Mouse (Mus musculus) myocyte (in vitro differentiated cells): ENCODE results near the gene Olfr1410.

Source experiments
- CEBPB ChIP-seq: IDR thresholded peaks from 2 replicates; pipeline ENCODE4 v1.6.1; 2011; ENCODE audit warnings: mild to moderate bottlenecking, moderate library complexity; ENCODE audit not compliant: poor library complexity, insufficient read depth, severe bottlenecking
- E2F4 ChIP-seq: IDR thresholded peaks from one replicate; pipeline ENCODE4 v1.6.1; 2011; ENCODE audit warnings: mild to moderate bottlenecking, control low read depth, moderate library complexity; ENCODE audit not compliant: insufficient read depth
- MAX ChIP-seq: IDR thresholded peaks from one replicate; pipeline ENCODE4 v1.6.1; 2011; ENCODE audit warnings: low read depth, mild to moderate bottlenecking, control low read depth
- MYOD1 ChIP-seq, 3 experiments: IDR thresholded peaks; one replicate each; pipeline ENCODE4 v1.6.1; 2011; ENCODE audit warnings: control low read depth in 2 of 3, low read depth in 2 of 3, mild to moderate bottlenecking in 2 of 3, moderate library complexity in 1 of 3; ENCODE audit not compliant: insufficient read length in 2 of 3, control insufficient read depth in 1 of 3
- MYOG ChIP-seq, 3 experiments: IDR thresholded peaks; one replicate each; pipeline ENCODE4 v1.6.1; 2011; ENCODE audit warnings: control low read depth in 2 of 3, low read depth in 2 of 3, mild to moderate bottlenecking in 2 of 3; ENCODE audit not compliant: insufficient read length in 2 of 3, control insufficient read depth in 1 of 3, insufficient read depth in 1 of 3
- POLR2A ChIP-seq: IDR thresholded peaks from one replicate; pipeline ENCODE4 v1.6.1; 2011; ENCODE audit warnings: low read depth, mild to moderate bottlenecking, control low read depth, moderate library complexity; ENCODE audit not compliant: insufficient read length
- POLR2AphosphoS2 ChIP-seq: IDR thresholded peaks from one replicate; pipeline ENCODE4 v1.6.1; 2011; ENCODE audit warnings: low read depth, control low read depth; ENCODE audit not compliant: insufficient read length
- SRF ChIP-seq: IDR thresholded peaks from one replicate; pipeline ENCODE4 v1.6.1; 2011; ENCODE audit warnings: low read depth; ENCODE audit not compliant: control insufficient read depth, insufficient read length
- TCF12 ChIP-seq: IDR thresholded peaks from one replicate; pipeline ENCODE4 v1.6.1; 2011; ENCODE audit warnings: mild to moderate bottlenecking, control low read depth; ENCODE audit not compliant: poor library complexity, insufficient read depth, severe bottlenecking
- TCF3 ChIP-seq: IDR thresholded peaks from one replicate; pipeline ENCODE4 v1.6.1; 2011; ENCODE audit warnings: low read depth, control low read depth; ENCODE audit not compliant: insufficient read length

DNA sequence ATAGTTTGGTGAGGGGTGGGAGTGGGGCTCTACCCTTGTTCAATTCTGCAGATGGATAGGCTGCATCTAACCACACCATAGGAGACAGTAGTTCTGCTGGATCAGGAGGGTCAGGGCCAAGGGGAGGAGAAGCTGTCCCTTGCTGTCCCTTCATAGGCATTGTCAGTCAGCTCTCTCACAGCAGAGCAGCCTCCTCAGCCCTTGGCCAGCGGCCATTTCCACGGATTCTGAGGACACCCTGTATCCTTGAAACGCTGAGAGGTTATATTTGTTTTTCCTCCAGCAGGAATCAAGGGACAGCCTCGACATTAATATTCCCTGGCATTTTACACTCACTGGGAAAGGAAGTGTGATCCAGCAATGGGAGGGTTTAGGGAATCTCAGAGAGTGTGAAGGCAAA lies 12.8 kb downstream of the Olfr1410 start:
- TF ChIP-seq POLR2A (no peak), CEBPB (no peak), MYOD1 (IDR thresholded peaks at IDR 0.05; ENCODE audit: control insufficient read depth in 1 of 3, insufficient read length in 2 of 3, low read depth in 2 of 3) (no peak), MAX (no peak), MYOG (IDR thresholded peaks at IDR 0.05; ENCODE audit: control insufficient read depth in 1 of 3, insufficient read depth in 1 of 3, insufficient read length in 2 of 3, low read depth in 2 of 3) (no peak), SRF (no peak), TCF3 (no peak), E2F4 (no peak), POLR2AphosphoS2 (no peak), TCF12 (no peak)
